7 mouse cellular contexts compared by ENCODE assay signal in the genomic region with DNA sequence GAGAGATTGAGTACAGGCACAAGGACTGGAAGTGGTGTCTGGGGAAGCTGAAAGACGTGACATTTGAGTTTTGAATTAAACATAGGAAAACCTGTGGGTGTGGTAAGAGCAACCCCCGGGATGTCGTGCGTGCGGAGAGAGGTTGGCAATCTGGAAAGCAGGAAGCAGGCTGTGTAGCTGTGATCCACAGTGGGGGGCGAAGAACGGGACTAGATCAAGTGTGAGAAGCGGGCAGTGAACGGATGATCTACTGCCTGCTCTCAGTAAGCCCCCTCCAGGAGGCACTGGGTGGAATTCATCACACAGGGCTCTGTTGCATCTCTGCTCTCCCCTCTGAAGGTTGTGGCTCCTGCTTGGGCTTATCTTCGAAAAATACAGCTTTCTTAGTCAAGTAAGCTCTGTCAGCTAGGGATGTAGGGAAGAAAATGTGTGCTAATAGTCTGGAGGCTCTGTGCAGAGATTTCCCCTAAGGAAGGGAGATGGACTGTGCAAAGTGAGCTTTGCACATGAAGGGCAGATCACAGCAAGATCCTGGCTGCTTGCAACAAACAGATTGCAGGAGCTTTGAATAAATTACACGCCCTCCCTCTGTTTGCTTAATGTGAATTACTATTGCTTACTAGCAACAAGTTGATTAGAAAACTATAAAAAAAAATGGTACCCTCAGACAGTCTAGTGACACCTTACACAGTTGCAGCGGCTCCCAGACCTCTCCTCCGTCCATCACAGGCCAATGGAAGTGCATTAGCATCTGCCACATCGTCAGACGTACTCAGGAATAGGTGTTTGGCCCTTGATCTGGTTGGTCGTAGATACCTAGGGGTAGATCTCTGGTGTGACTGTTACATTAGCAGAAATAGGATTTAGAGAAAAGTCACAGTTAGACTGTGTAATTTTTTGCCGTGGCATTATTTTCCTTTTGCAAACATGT.
DNase-seq lines count a peak whose midpoint lies in the region; ATAC-seq lines count a peak whose summit lies in the region.

No protein-coding gene starts in this region.

- peak overlapping the region; percentile 45; the same call in 1 of the 2 replicates for H3K4me2 ChIP-seq in embryonic facial prominence, embryonic 15.5 days (replicated peaks)

- peak; percentile 5 for DNase-seq in lung, postnatal 10 days
- no peak for DNase-seq in lung, adult 18-20 months
- DNase-seq in midbrain, embryonic 10.5 days (ENCODE audit: low spot score) = peak; percentile 16
- DNase-seq in adrenal gland, postnatal 14 days = no peak
- DNase-seq in adipocyte (ENCODE audit: low spot score) = no peak

- no peak overlapping the region for H3K4me3 ChIP-seq in embryonic facial prominence, embryonic 15.5 days (replicated peaks)
- no peak overlapping the region for H3K4me3 ChIP-seq in midbrain, embryonic 10.5 days

- H3K27ac ChIP-seq in embryonic facial prominence, embryonic 15.5 days (replicated peaks) = no peak overlapping the region
- no peak overlapping the region for H3K27ac ChIP-seq in midbrain, embryonic 10.5 days (replicated peaks)

- WGBS in embryonic facial prominence, embryonic 15.5 days = 33% methylated on average over 17 of the region's 17 CpGs
- WGBS in midbrain, embryonic 10.5 days = 21% methylated on average over 17 of the region's 17 CpGs

- H3K9ac ChIP-seq in embryonic facial prominence, embryonic 15.5 days = no peak overlapping the region

- H3K36me3 ChIP-seq in embryonic facial prominence, embryonic 15.5 days = no peaks in the 10 kb centered on the region
- H3K36me3 ChIP-seq in midbrain, embryonic 10.5 days = no peaks in the 10 kb centered on the region

- no peaks in the 10 kb centered on the region for H3K27me3 ChIP-seq in embryonic facial prominence, embryonic 15.5 days
- no peaks in the 10 kb centered on the region for H3K27me3 ChIP-seq in midbrain, embryonic 10.5 days (ENCODE audit: low read depth, poor library complexity, severe bottlenecking)

- no peaks in the 10 kb centered on the region for H3K9me3 ChIP-seq in embryonic facial prominence, embryonic 15.5 days (replicated peaks)
- H3K9me3 ChIP-seq in midbrain, embryonic 10.5 days (replicated peaks) = no peaks in the 10 kb centered on the region

- no peak for ATAC-seq in embryonic facial prominence, embryonic 15.5 days (ENCODE audit: insufficient number of reproducible peaks, low FRiP score, low TSS enrichment, low read depth)
- no peak for ATAC-seq in granulocyte monocyte progenitor cell, adult 5-6 weeks (replicated peaks; ENCODE audit: poor library complexity, severe bottlenecking)

- 0 out of 2 replicates have a peak, but pooled peaks cover 3% of the 10 kb centered on the region for H3K4me1 ChIP-seq in embryonic facial prominence, embryonic 15.5 days
- peaks cover 14% of the 10 kb centered on the region for H3K4me1 ChIP-seq in midbrain, embryonic 10.5 days

Comparison
In these comparisons a context has a peak if more than half of its experiments do, and no peak if none do; other contexts are left out.
1. DNase-seq: peak in lung, postnatal 10 days (single experiment) and midbrain, embryonic 10.5 days (single experiment); none in lung, adult 18-20 months (0 of 2), adrenal gland, postnatal 14 days (single experiment) and adipocyte (single experiment).